Comparison of ENCODE assay signal across 13 mouse cellular contexts in the genomic region with DNA sequence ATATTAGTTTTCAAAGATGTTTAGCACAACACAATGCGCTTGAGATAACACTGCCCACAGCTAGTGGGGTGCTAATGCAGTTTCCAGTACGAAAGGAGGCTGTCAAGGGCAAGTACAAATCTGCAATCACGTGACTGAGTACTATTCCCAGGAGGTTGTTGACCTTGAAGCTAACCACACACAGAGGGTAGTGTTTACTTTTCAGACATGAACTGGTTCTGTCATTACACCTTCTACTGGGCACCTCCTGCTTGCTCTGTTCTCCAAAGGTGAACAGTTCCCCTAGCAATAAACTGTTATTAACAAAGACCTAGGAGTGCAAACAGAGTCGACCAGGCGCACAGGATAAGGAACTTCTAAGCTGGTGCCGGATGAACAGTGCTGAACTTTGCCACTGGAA. TPM values are rescaled to one million over a fixed set of nuclear protein-coding genes. Genes with fewer than 3 reads are reported as not detected.
DNase-seq lines count a peak whose midpoint lies in the region; ATAC-seq and TF ChIP-seq lines count a peak whose summit lies in the region.
"Had no signal": no experiment of that assay in that cellular context is flagged by ENCODE, and none has a peak within 500 bp of the region (broad histone marks: within the 10 kb centered on the region; RNA-seq: fewer than 3 reads in every experiment).

No protein-coding gene starts in this region.

- TF ChIP-seq POLR2A in lung, adult 2 months (IDR thresholded peaks at IDR 0.05; ENCODE audit: borderline replicate concordance, extremely low read depth, low read depth, low read length): no peak

- 57% methylated on average over 6 of the region's 6 CpGs for WGBS in heart, embryonic 12.5 days
- WGBS in lung, embryonic 16.5 days: 30% methylated on average over 6 of the region's 6 CpGs
- 37% methylated on average over 6 of the region's 6 CpGs for WGBS in lung, adult 2 months
- 40% methylated on average over 6 of the region's 6 CpGs for WGBS in stomach, embryonic 15.5 days

- H3K9me3 ChIP-seq in heart, embryonic 12.5 days (replicated peaks): no peaks in the 10 kb centered on the region
- H3K9me3 ChIP-seq in lung, embryonic 16.5 days (ENCODE audit: control insufficient read depth, low read length): no peaks in the 10 kb centered on the region
- H3K9me3 ChIP-seq in stomach, embryonic 15.5 days: no peaks in the 10 kb centered on the region
- H3K9me3 ChIP-seq: embryonic facial prominence, embryonic 13.5 days; lung, embryonic 15.5 days had no signal

- no peak overlapping the region for H3K9ac ChIP-seq in heart, embryonic 12.5 days
- no peak overlapping the region for H3K9ac ChIP-seq in lung, embryonic 16.5 days (ENCODE audit: low read length)
- H3K9ac ChIP-seq in stomach, embryonic 15.5 days: no peak overlapping the region
- H3K9ac ChIP-seq: embryonic facial prominence, embryonic 13.5 days; lung, embryonic 15.5 days had no signal

- H3K4me2 ChIP-seq in heart, embryonic 12.5 days: no peak overlapping the region
- H3K4me2 ChIP-seq in lung, embryonic 16.5 days (ENCODE audit: low read depth, low read length): no peak overlapping the region
- H3K4me2 ChIP-seq in stomach, embryonic 15.5 days: no peak overlapping the region
- H3K4me2 ChIP-seq: embryonic facial prominence, embryonic 13.5 days; lung, embryonic 15.5 days had no signal

- no peak for ATAC-seq in heart, embryonic 12.5 days (ENCODE audit: insufficient number of reproducible peaks, low FRiP score)
- 0 out of 2 replicates have a peak, but pooled peaks have one; percentile 7 for ATAC-seq in lung, embryonic 16.5 days (ENCODE audit: low read depth)
- peak; percentile 87 for ATAC-seq in stomach, embryonic 15.5 days (ENCODE audit: insufficient read depth, low FRiP score, low read depth)
- ATAC-seq: forebrain, embryonic 14.5 days; inflammation-experienced regulatory T-cells, adult 6 months had no signal

- no peaks in the 10 kb centered on the region for H3K4me1 ChIP-seq in heart, embryonic 12.5 days (replicated peaks)
- no peaks in the 10 kb centered on the region for H3K4me1 ChIP-seq in lung, embryonic 16.5 days (replicated peaks; ENCODE audit: control insufficient read depth, insufficient read depth, low read length)
- H3K4me1 ChIP-seq in lung, adult 2 months (ENCODE audit: control insufficient read depth, insufficient read depth, low read length): no peaks in the 10 kb centered on the region
- H3K4me1 ChIP-seq in stomach, embryonic 15.5 days: no peaks in the 10 kb centered on the region
- H3K4me1 ChIP-seq: embryonic facial prominence, embryonic 13.5 days; lung, embryonic 15.5 days had no signal

- peak overlapping the region; percentile 20; the same call in 1 of the 2 replicates for H3K27ac ChIP-seq in heart, embryonic 12.5 days (ENCODE audit: poor library complexity, severe bottlenecking)
- H3K27ac ChIP-seq in lung, embryonic 16.5 days (ENCODE audit: low read length): no peak overlapping the region; the same call in 1 of the 2 replicates
- peak overlapping the region; percentile 36; the same call in 1 of the 2 replicates for H3K27ac ChIP-seq in stomach, embryonic 15.5 days
- H3K27ac ChIP-seq: embryonic facial prominence, embryonic 13.5 days; lung, embryonic 15.5 days had no signal

- no peaks in the 10 kb centered on the region for H3K27me3 ChIP-seq in heart, embryonic 12.5 days (replicated peaks)
- H3K27me3 ChIP-seq in lung, embryonic 16.5 days (ENCODE audit: control insufficient read depth, insufficient read depth, low read depth, low read length): no peaks in the 10 kb centered on the region
- H3K27me3 ChIP-seq in stomach, embryonic 15.5 days (replicated peaks): no peaks in the 10 kb centered on the region
- H3K27me3 ChIP-seq: embryonic facial prominence, embryonic 13.5 days; lung, embryonic 15.5 days had no signal

- no peak for TF ChIP-seq CTCF in lung, adult 2 months (IDR thresholded peaks at IDR 0.05; ENCODE audit: insufficient read depth, low read length)

- H3K4me3 ChIP-seq in heart, embryonic 12.5 days: no peak overlapping the region
- H3K4me3 ChIP-seq in lung, embryonic 16.5 days (ENCODE audit: low read length): no peak overlapping the region
- no peak overlapping the region for H3K4me3 ChIP-seq in lung, adult 2 months (replicated peaks; ENCODE audit: extremely low read depth, low read depth, low read length)
- no peak overlapping the region for H3K4me3 ChIP-seq in stomach, embryonic 15.5 days (replicated peaks)
- H3K4me3 ChIP-seq: embryonic facial prominence, embryonic 13.5 days; lung, embryonic 15.5 days had no signal

- H3K36me3 ChIP-seq in heart, embryonic 12.5 days: no peaks in the 10 kb centered on the region
- H3K36me3 ChIP-seq in lung, embryonic 16.5 days (ENCODE audit: control insufficient read depth, insufficient read depth, low read length): no peaks in the 10 kb centered on the region
- no peaks in the 10 kb centered on the region for H3K36me3 ChIP-seq in stomach, embryonic 15.5 days
- H3K36me3 ChIP-seq: embryonic facial prominence, embryonic 13.5 days; lung, embryonic 15.5 days had no signal

- DNase-seq in heart, adult 8-10 months (ENCODE audit: low spot score): no peak
- no peak for DNase-seq in lung, adult 2 months
- peak; percentile 14 for DNase-seq in forelimb bud, embryonic 11.5 days (ENCODE audit: low read depth, low spot score)
- no peak for DNase-seq in embryo, embryonic 10 days (ENCODE audit: low spot score)
- DNase-seq in MN1 (ENCODE audit: low spot score): no peak
- DNase-seq: cerebellum, adult 11-12 months had no signal

RNA-seq across cellular contexts. Expression of gene B230217C12Rik, which starts 9.8 kb away (rescaled TPM):
- 6.9 and 7.4 TPM in 2 replicates for polyA plus RNA-seq in heart, embryonic 12.5 days (2016; fragmentation: Nextera tagmentation; extraction: Ambion mirVana)
- total RNA-seq in heart, adult 8-10 months (2022): 1 to 10 TPM in 1 of 4 experiments, under 1 TPM in 3; 0.22 to 1.7 (median 0.51) TPM
- polyA plus RNA-seq in lung, embryonic 16.5 days (2015; fragmentation: Nextera tagmentation; extraction: Ambion mirVana): 3.1 and 3.4 TPM in 2 replicates
- 2.8 and 4.5 TPM in 2 replicates for polyA plus RNA-seq in lung, adult 2 months (2012; rRNA removed)
- polyA plus RNA-seq in stomach, embryonic 15.5 days (2015; fragmentation: Nextera tagmentation; extraction: Ambion mirVana): 4.0 and 5.7 TPM in 2 replicates

RNA-seq across cellular contexts. Expression of gene Fbxo47, which starts 33.6 kb away (rescaled TPM):
- 0.87 and 1.5 TPM in 2 replicates for polyA plus RNA-seq in heart, embryonic 12.5 days (2016; fragmentation: Nextera tagmentation; extraction: Ambion mirVana)
- under 1 TPM; 0.28 to 0.56 (median 0.31) TPM for total RNA-seq in heart, adult 8-10 months (2022)
- polyA plus RNA-seq in lung, embryonic 16.5 days (2015; fragmentation: Nextera tagmentation; extraction: Ambion mirVana): 0.36 and 0.65 TPM in 2 replicates
- polyA plus RNA-seq in lung, adult 2 months (2012; rRNA removed): 0.16 and 0.36 TPM in 2 replicates
- 0.52 and 0.65 TPM in 2 replicates for polyA plus RNA-seq in stomach, embryonic 15.5 days (2015; fragmentation: Nextera tagmentation; extraction: Ambion mirVana)

RNA-seq across cellular contexts. Expression of gene Lasp1, which starts 51.6 kb away (rescaled TPM):
- polyA plus RNA-seq in heart, embryonic 12.5 days (2016; fragmentation: Nextera tagmentation; extraction: Ambion mirVana): 46.9 and 49.5 TPM in 2 replicates
- 10 to 100 TPM; 20.1 to 32.0 (median 25.8) TPM for total RNA-seq in heart, adult 8-10 months (2022)
- 163 and 167 TPM in 2 replicates for polyA plus RNA-seq in lung, embryonic 16.5 days (2015; fragmentation: Nextera tagmentation; extraction: Ambion mirVana)
- 120 and 137 TPM in 2 replicates for polyA plus RNA-seq in lung, adult 2 months (2012; rRNA removed)
- 112 and 122 TPM in 2 replicates for polyA plus RNA-seq in stomach, embryonic 15.5 days (2015; fragmentation: Nextera tagmentation; extraction: Ambion mirVana)
